Mouse (Mus musculus): Measurements from ENCODE around the gene Gpc5.

DNA sequence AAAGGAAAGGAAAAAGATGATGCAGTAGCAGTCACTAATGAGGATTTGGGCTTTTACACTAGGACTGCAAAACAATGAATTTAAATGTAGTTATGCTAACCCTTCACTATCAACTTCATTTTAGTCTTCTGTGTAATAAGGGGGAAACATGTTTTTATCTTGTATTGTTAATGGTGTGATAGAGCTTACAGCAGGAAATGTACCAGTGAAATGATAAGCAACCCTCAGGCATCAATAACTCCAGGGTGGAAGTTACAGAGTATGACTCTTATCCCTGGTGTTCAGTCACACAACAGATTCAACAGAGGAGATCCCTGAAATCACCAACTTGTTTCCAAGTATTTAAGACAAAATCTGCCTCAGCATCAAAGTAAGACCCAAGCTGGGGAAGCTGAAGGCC lies 1120.0 kb downstream of the Gpc5 start:
- TF ChIP-seq CTCF (IDR thresholded peaks at IDR 0.05; ENCODE audit: low read depth): no peak
- TF ChIP-seq EP300 (optimal IDR thresholded peaks at IDR 0.05): no peak
